Mouse (Mus musculus) cortical plate, adult 2 months (tissue): ENCODE measurements around the gene Gria3. TPM values are rescaled to one million over a fixed set of nuclear protein-coding genes. Genes with fewer than 3 reads are reported as not detected.

Experiments used
- H3K27ac ChIP-seq: fragments of 200-500 bp; 2 replicates; pipeline ENCODE4 v1.5.1; 2012; ENCODE audit warnings: low read length, control low read depth, inconsistent platforms; ENCODE audit not compliant: insufficient read depth
- H3K4me1 ChIP-seq: fragments of 200-500 bp; 2 replicates; pipeline ENCODE4 v1.6.1; 2011; ENCODE audit warnings: low read length; ENCODE audit not compliant: control insufficient read depth, insufficient read depth
- H3K4me3 ChIP-seq: fragments of 200-500 bp; 2 replicates; pipeline ENCODE4 v1.5.1; 2011; ENCODE audit warnings: mild to moderate bottlenecking, low read length, control low read depth; ENCODE audit not compliant: insufficient read depth
- CTCF ChIP-seq: fragments of 200-500 bp; IDR thresholded peaks from 2 replicates; pipeline ENCODE4 v1.5.1; 2011; ENCODE audit warnings: mild to moderate bottlenecking, control low read depth, low read length; ENCODE audit not compliant: insufficient read depth; ENCODE audit errors: extremely low read depth
- POLR2A ChIP-seq: fragments of 200-500 bp; IDR thresholded peaks from 2 replicates; pipeline ENCODE4 v1.6.1; 2011; ENCODE audit warnings: mild to moderate bottlenecking, low read length, control low read depth; ENCODE audit not compliant: insufficient read depth; ENCODE audit errors: extremely low read depth
- polyA plus RNA-seq: library from polyadenylated mRNA; depleted of rRNA; stranded (reverse); fragments of >200 nt; gene quantifications from 2 replicates; pipeline ENCODE4 v1.2.3, GENCODE M21; 2012

Gria3 gene
- polyA plus RNA-seq, 1 experiment, result 125 TPM

DNA sequence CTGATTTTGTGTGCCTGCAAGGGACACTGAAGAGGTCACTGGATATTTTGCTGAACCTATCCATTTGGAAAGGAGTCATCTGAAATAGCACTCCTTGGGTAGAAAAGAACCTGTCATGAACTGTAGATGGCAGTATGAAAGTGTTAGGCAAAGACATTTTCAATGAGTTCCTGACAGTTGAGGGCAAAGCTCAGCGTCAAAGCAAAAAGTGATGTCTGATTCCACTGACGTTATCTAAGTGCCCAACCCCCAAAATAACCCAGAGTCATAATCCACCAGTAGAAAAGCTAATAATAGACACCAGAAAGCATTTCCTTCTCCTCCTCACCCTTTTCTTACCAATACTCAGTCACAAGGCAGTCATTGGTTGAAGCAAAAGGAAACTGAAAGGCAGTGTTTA lies 244.3 kb downstream of the Gria3 start:
- Histone ChIP-seq H3K4me3 (no peak overlapping the region), H3K27ac (no peak overlapping the region), H3K4me1 (no peaks in the 10 kb centered on the region)
- TF ChIP-seq POLR2A, result no peak
- TF ChIP-seq CTCF, result no peak

DNA sequence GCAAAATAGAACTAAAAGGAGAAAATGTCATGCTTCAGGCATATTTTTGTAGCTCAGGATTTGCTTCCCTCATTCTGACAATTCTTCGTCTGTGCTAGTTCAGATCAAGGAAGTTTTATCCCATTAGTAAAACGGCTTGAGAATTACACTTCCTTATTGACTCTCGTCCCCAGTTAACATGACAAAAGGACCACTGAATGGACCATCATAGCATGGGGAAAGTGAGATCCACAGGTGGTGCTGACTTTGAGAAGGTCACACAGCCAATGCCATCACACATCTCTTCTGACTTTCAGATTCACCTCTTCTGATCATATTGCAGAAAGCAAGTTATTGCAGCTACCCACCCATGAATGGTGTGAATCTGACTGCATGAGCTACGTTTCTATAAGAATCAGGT lies 257.1 kb downstream of the Gria3 start:
- no peak for TF ChIP-seq CTCF
- no peak for TF ChIP-seq POLR2A
- Histone ChIP-seq H3K27ac (no peak overlapping the region), H3K4me3 (no peak overlapping the region), H3K4me1 (no peaks in the 10 kb centered on the region)

DNA sequence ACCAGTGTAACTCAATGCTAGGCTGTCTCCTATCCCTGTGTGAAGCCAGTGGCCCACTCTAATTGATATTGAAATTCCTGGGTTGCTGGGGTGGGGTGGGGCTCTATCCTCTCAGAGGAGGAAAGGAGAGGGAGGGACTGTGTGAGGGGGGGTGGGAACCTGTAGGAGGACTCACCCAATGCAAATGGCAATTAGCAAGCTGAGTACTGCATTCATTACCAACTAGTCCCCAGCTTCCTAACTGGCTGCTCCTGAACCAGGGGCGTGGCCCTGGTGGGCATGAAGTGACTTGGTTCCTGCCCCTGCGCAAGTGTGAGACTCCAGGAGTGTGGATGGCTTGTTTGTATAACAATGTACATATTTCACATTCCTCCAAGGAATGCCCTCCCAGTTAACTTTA lies 288.2 kb downstream of the Gria3 start:
- H3K4me3 ChIP-seq, result no peak overlapping the region
- no peak overlapping the region for H3K27ac ChIP-seq
- TF ChIP-seq POLR2A (no peak), CTCF (no peak)

DNA sequence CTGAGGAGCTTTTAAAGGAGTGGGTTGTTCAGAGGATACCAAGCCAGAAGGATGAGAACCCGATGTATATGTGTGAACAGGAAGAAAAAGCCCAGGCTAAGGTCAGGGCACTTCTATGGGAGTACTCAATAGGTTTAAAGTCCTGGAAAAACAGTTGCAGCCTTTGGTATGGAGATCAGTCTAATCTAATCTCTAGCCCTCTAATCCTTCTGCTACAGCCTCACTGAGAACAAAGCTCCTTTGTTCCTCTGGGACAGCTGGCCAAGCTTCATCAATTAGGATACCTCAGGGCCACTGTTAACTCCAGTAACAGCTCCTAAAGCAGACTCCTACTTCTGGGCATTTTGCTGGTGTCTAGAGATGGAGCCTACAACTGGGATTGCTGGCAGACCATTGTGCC lies 291.4 kb downstream of the Gria3 start:
- TF ChIP-seq POLR2A (no peak), CTCF (no peak)
- H3K4me3 ChIP-seq, result no peak overlapping the region
- H3K4me1 ChIP-seq, result no peaks in the 10 kb centered on the region
- H3K27ac ChIP-seq, result no peak overlapping the region

More for the DNA sequence above, 288.2 kb downstream of the Gria3 start:
- H3K4me1 ChIP-seq, result no peaks in the 10 kb centered on the region
